Mouse (Mus musculus) heart, adult 11 months (tissue): ENCODE data around the gene Ubac2.

Source experiments
- DNase-seq: peaks from one replicate; pipeline ENCODE4 v3.0.0; 2022

Ubac2 gene

DNA sequence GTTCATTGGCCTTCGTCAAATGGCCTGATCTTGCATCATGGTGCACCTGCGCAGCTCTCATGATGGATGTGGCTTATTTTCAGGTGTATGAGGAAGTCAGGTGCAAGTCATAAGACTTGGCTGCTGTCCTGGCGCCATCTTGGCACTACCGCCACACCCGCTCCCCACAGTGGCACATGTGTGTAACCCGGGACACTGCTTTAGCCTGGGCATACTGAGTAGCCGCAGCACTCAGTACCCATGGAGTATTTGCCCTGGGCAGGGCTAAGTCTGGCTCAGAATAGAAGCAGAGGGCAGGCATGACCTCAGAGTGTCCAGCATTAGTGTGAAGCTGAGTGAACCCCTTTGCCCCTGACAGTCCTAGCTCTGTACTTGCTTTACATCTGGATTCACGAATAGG, 49.0 kb downstream of the Ubac2 start:
- DNase-seq: peak; percentile 86

DNA sequence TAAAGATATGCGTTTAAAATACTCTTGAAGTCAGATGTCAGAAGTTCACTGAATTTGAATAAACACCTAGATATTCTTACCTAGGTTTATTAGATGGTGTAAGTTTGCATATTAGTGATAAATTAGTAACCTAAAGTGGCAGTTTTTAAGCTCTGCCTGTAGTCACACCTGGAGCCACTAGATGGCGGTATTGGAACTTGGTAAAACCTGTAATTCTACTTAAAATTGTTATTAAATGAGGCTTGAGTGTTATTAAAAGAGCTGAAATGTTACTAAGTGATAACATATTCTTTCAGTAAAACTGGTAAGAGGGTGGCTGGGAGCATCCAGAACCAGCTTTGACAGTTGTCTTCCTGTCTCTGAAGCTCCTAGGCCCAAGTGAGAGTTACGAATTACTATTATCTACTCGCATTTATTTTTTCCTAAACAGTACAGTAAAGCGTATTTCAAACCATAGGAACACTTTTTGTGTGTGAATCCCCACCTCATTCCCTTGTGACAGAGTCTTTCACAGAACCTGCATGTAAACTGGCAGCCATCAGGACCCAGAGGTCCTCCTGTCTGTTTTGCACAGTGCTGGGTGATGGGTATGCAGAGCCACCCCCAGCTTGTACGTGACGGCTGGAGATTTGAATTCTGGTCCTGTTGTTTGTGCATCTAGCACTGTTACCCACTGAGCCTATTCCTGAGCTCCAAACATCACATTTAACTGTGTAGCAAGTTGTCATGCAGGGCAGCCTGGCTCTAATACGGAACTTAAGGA, 50.1 kb downstream of the Ubac2 start:
- peak; percentile 87 for DNase-seq

GRCm38 (mm10) chr14:121929243-121929951, 51.0 kb downstream of the Ubac2 start:
- peak; percentile 89 for DNase-seq

GRCm38 (mm10) chr14:121930731-121931383, 52.4 kb downstream of the Ubac2 start:
- peak; percentile 65 for DNase-seq

DNA sequence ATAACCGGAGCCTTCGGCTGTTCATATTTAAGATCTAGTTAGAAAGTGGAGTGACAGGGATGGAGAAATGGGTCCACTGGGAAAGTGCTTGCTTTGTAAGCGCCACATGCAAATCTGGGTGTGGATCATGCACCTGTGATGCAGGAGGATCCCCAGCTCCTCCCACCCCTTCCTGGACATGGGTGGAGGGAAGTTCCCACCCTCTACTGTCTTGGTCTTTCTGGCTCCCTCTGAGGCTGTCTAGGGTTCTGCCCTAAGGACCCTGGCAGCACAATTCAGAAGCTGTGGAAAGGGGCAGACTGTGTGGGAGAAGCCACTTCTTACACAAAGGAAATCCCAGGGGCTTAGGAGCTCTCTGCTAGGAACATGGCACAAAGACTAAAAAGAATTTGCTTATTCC, 53.2 kb downstream of the Ubac2 start:
- peak; percentile 91 for DNase-seq

- peak; percentile 84 for DNase-seq
Observed at GRCm38 (mm10) chr14:121932180-121932579, 53.8 kb downstream of the Ubac2 start.

DNA sequence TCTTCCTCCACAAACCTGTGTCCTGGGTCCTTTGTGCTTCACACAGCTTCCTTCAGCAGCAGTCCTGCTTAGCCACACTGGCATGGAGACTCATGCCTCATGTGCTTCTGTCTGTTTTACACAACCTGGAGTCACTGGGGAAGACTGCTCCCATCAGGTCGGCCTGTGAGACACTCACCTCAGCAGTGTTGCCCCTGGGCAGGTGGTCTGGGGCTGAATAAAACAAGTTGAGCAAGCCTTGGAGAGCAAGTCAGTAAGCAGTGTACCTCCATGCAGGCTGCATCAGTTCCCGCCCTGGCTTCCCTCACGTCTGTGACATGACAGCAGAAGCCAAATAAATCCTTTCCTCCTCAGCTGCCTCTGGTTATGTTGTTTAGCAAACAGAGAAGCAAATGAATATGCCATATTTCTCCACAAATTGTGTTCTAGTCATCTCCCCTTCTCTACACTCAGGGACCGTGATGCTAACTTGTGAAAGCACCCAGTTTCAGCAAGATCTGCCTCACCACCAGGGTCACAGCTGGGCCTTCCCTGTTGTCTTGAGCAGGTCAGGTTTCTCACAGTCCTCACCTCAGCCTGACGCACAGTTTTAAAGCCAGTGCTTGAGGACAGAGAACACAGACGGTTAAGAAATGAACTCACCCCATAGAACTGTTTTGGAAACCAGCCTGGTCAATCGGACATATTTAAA, 55.6 kb downstream of the Ubac2 start:
- DNase-seq: peak; percentile 83

- peak; percentile 48 for DNase-seq
Observed at GRCm38 (mm10) chr14:121934597-121934946, 56.2 kb downstream of the Ubac2 start.

DNA sequence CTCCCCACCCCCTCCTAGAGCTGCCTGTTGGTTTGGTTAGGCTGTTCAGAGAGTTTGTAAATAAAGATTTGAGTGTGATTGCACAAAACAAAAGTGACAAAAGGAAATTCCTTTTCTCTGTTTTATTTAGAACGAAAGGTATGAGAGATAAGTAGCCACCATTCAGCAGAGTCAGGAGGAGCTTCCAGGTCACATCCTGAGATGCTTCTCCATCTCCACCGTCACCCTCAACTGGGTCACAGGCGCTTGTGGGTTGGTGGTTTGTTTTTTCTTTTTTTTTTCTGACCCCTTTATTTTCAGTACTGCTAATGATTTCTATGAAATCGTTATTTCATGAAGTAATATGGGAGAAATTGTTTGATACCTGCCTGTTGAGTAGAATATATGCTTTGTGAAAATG, 57.9 kb downstream of the Ubac2 start:
- peak; percentile 64 for DNase-seq

GRCm38 (mm10) chr14:121936856-121937255, 58.4 kb downstream of the Ubac2 start:
- peak; percentile 55 for DNase-seq

DNA sequence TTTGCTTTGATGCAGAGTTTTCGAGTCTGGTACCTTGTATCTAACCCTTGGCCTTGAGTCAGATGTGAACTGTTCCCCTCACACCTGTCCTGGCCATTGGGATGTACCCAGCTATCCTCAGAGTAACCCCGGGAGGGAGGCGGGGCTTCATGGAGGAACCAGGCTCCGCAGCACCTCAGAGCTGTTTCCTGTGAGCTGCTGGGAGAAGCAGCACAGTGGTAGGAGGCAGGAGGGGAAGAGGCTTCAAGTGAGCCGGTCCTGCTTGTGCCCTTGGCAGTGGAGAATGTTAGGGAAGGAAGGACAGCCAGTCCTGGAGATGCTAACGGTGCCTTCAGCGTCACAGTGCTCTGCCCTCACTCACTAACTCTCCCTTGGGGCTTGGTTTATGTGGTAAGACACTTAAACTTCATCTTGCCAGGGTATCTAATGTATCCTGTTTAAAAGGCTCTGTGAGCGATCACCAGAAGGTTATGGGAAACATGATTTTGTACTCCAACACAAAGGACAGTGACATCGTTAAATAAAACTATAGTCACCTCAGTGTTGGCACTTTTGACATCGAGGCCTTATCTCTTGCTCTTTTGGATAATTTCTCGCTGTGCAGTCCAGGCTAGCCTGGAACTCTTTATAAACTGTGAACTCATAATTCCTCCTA, 59.3 kb downstream of the Ubac2 start:
- peak; percentile 95 for DNase-seq

DNA sequence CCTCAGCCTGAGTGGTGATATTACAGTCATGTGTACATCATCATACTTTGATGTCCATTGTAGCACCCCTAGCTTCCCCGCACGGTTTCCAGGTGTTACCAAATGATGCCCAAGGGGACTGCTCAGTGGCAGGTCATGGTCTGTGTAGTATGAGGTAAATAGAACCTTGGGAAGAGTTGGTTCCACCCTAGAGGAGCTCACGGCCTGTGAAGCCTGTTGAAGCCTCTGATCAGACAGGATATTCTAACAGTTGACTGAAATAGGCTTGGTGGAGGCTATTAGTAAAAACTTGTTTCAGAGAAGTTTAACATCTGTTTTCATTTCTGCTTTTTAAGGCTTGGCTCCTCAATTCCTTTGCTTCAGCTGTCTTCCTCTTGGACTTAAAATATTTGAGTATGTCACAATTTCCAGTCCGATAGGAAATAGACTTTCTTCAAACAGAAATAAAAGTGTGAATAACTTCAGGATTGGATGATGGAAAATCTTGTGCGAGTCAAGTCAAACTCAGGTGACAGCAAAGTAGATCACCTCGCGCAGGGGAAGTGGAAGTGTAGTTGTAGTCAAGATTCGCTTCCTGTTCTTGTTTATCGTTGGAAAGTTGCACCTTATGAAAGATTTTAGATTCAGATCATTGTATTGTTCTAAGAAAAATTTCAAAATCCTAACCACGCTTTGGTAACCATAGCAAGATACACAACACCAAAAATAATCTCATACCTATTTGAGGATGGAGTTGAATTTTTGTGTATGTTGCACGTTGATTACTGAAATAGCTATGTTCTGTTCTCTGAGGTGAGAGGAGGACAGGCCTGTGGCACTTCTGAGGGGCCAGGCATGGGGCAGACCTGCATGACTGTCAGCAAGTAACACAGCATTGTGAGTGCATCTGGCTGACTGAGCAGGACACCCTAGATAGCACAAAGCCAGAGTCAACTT, 60.1 kb downstream of the Ubac2 start:
- DNase-seq: peak; percentile 94

- no peak for DNase-seq
Observed at GRCm38 (mm10) chr14:121939582-121939981, 61.2 kb downstream of the Ubac2 start.

- peak; percentile 62 for DNase-seq
Observed at GRCm38 (mm10) chr14:121946131-121946530, 67.7 kb downstream of the Ubac2 start.

GRCm38 (mm10) chr14:121946728-121947127, 68.3 kb downstream of the Ubac2 start:
- DNase-seq: peak; percentile 28

GRCm38 (mm10) chr14:121947201-121947760, 68.9 kb downstream of the Ubac2 start:
- DNase-seq: peak; percentile 46

DNA sequence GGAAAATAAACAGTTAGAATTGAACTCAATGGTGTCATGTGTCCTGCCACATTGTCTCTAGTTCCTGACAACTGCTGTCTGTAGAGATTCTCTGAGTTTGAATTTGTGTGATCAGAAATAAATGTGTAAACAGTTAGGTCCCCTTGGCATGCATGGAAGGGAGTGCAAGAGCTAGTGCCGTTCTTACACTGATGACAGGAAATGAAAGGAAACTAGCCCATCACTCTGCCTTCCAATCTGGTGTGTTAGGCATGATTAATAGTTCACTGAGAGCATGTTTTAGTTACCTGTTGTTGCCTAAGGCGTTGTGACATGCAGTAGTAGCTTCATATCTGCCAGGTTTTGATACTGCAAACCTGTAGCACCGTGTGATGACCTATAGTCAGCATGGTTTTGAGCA, 69.5 kb downstream of the Ubac2 start:
- peak; percentile 13 for DNase-seq

DNA sequence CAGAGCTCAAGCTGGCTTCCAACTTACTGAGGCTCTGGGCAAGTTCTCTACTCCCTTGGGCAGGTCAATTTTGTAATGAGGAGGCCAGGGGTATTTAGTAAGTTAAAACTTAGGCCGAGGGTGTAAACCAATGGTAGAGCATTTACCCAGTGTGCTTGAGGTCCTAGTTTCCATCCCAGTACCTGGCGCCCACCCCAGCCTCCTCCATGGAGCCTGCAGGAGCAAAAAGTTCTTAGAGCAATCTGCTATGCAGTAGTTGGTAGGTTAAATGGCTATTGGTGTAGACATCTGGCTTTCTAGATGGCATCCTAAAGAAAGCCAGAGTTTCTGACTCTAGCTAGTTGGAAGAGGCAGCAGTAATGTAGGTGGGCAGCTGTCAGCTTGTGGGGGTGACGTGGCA, 71.0 kb downstream of the Ubac2 start:
- peak; percentile 72 for DNase-seq

DNA sequence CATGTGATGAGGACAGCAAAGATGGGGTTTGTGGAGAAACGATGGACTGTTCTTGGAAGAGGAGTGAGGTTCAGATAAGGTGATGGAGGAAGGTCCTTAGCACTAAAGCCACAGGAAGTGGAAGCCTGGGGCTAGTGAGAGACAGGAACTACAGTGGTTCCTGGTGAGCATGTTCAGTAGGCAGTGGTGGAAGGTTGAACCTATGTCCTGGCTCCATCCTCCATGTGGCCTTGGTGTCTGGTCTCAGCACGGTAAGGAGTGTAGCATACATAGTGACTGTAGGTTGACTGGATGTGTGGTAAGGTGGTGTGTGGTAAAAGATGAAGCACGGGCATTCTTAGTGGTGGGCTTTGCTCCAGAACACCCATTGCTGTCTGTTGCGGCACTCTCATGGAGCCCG, 71.5 kb downstream of the Ubac2 start:
- peak; percentile 75 for DNase-seq

- DNase-seq: peak; percentile 84
Observed at GRCm38 (mm10) chr14:121951399-121952045, 73.1 kb downstream of the Ubac2 start.

DNA sequence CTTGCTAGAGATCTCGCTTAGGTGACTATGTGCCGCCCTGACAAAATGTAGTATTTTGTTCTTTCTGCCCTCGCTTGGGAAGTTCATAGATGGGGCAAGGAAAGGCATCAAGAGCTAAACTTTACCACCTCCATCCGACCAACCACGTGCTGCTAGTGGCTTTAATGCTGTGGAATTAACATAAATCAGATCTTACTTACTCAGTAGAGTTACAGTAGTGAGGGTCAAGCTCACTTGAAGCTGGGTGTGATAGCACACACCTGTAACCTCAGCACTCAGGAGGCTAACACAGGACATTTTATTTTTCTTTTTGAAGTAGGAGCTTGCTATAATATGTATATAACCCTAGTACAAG, 73.6 kb downstream of the Ubac2 start:
- peak; percentile 68 for DNase-seq
